In genomic region chr2:4433119-4433518, GRCm38 (mm10) we compare ENCODE assay signal across 17 mouse cellular contexts.
DNase-seq lines count a peak whose midpoint lies in the region; ATAC-seq and TF ChIP-seq lines count a peak whose summit lies in the region.
"Had no signal": no experiment of that assay in that cellular context is flagged by ENCODE, and none has a peak within 500 bp of the region (broad histone marks: within the 10 kb centered on the region; RNA-seq: fewer than 3 reads in every experiment).

No protein-coding gene starts in this region.

- no peak overlapping the region for H3K4me2 ChIP-seq in heart, embryonic 12.5 days
- no peak overlapping the region for H3K4me2 ChIP-seq in liver, embryonic 11.5 days
- no peak overlapping the region for H3K4me2 ChIP-seq in liver, embryonic 12.5 days
- no peak overlapping the region for H3K4me2 ChIP-seq in limb, embryonic 12.5 days
- H3K4me2 ChIP-seq: hindbrain, embryonic 15.5 days; neural tube, embryonic 15.5 days had no signal

- no peak overlapping the region for H3K4me3 ChIP-seq in heart, embryonic 12.5 days
- H3K4me3 ChIP-seq in liver, embryonic 11.5 days (ENCODE audit: low read depth, low read length) = no peak overlapping the region
- no peak overlapping the region for H3K4me3 ChIP-seq in liver, embryonic 12.5 days
- H3K4me3 ChIP-seq in limb, embryonic 12.5 days (replicated peaks) = no peak overlapping the region
- H3K4me3 ChIP-seq: gastrocnemius, adult 2 months; hindbrain, embryonic 15.5 days; neural tube, embryonic 15.5 days had no signal

- ATAC-seq in heart, embryonic 12.5 days (ENCODE audit: insufficient number of reproducible peaks, low FRiP score) = 0 out of 2 replicates have a peak, but pooled peaks have one; percentile 60
- ATAC-seq in liver, embryonic 11.5 days (replicated peaks; ENCODE audit: low FRiP score) = no peak
- no peak for ATAC-seq in liver, embryonic 12.5 days
- no peak for ATAC-seq in limb, embryonic 12.5 days (ENCODE audit: insufficient number of reproducible peaks, insufficient read depth, low FRiP score, low TSS enrichment, low read depth)

- no peak overlapping the region for H3K9ac ChIP-seq in heart, embryonic 12.5 days
- no peak overlapping the region for H3K9ac ChIP-seq in liver, embryonic 11.5 days (ENCODE audit: low read depth, low read length)
- H3K9ac ChIP-seq in liver, embryonic 12.5 days = no peak overlapping the region
- H3K9ac ChIP-seq in limb, embryonic 12.5 days (replicated peaks) = no peak overlapping the region
- H3K9ac ChIP-seq: hindbrain, embryonic 15.5 days; neural tube, embryonic 15.5 days had no signal

- DNase-seq in heart, adult 9 months (ENCODE audit: low spot score in 2 of 2) = no peak
- DNase-seq in liver, embryonic 11.5 days (ENCODE audit: low spot score) = peak; percentile 32
- DNase-seq in brain, embryonic 14.5 days (ENCODE audit: low read depth) = peak; percentile 50
- no peak for DNase-seq in frontal cortex, postnatal 25 days (ENCODE audit: low spot score in 2 of 2)
- no peak for DNase-seq in left cerebral cortex, postnatal 36 days (ENCODE audit: low spot score in 2 of 2)
- DNase-seq: adrenal gland, postnatal 14 days; cerebellum, postnatal 25 days; gastrocnemius, adult 2 months; kidney, adult 9 months; lung, postnatal 14 days; thymus, adult 18-20 months had no signal

- H3K9me3 ChIP-seq in heart, embryonic 12.5 days (replicated peaks) = no peaks in the 10 kb centered on the region
- no peaks in the 10 kb centered on the region for H3K9me3 ChIP-seq in liver, embryonic 11.5 days (ENCODE audit: control insufficient read depth, low read length)
- H3K9me3 ChIP-seq in liver, embryonic 12.5 days (replicated peaks) = no peaks in the 10 kb centered on the region
- H3K9me3 ChIP-seq in limb, embryonic 12.5 days = no peaks in the 10 kb centered on the region
- H3K9me3 ChIP-seq: hindbrain, embryonic 15.5 days; neural tube, embryonic 15.5 days had no signal

- intact Hi-C loops in left cerebral cortex, postnatal 36 days (cut with DNase I) = no loop called here

- 29% methylated on average over 4 of the region's 4 CpGs for WGBS in heart, embryonic 12.5 days
- WGBS in liver, embryonic 11.5 days = 33% methylated on average over 4 of the region's 4 CpGs
- WGBS in liver, embryonic 12.5 days (ENCODE audit: insufficient replicate concordance) = 9% methylated on average over 4 of the region's 4 CpGs
- WGBS in limb, embryonic 12.5 days = 28% methylated on average over 4 of the region's 4 CpGs

- H3K27me3 ChIP-seq in heart, embryonic 12.5 days (replicated peaks) = no peaks in the 10 kb centered on the region
- peaks cover 4% of the 10 kb centered on the region; the same call in 1 of the 2 replicates for H3K27me3 ChIP-seq in liver, embryonic 11.5 days (replicated peaks; ENCODE audit: control insufficient read depth, insufficient read depth, low read length)
- H3K27me3 ChIP-seq in liver, embryonic 12.5 days (replicated peaks) = peaks cover 12% of the 10 kb centered on the region; the same call in 1 of the 2 replicates
- no peaks in the 10 kb centered on the region for H3K27me3 ChIP-seq in limb, embryonic 12.5 days
- H3K27me3 ChIP-seq: CH12.LX; hindbrain, embryonic 15.5 days; neural tube, embryonic 15.5 days had no signal

- peak overlapping the region; percentile 49 for H3K27ac ChIP-seq in heart, embryonic 12.5 days (ENCODE audit: poor library complexity, severe bottlenecking)
- H3K27ac ChIP-seq in liver, embryonic 11.5 days (ENCODE audit: low read depth, low read length) = no peak overlapping the region
- H3K27ac ChIP-seq in liver, embryonic 12.5 days = no peak overlapping the region
- H3K27ac ChIP-seq in limb, embryonic 12.5 days = peak overlapping the region; percentile 57
- H3K27ac ChIP-seq: gastrocnemius, adult 2 months; hindbrain, embryonic 15.5 days; neural tube, embryonic 15.5 days had no signal

- H3K36me3 ChIP-seq in heart, embryonic 12.5 days = no peaks in the 10 kb centered on the region; the same call in 1 of the 2 replicates
- no peaks in the 10 kb centered on the region for H3K36me3 ChIP-seq in liver, embryonic 11.5 days (ENCODE audit: control insufficient read depth, insufficient read depth, low read length)
- no peaks in the 10 kb centered on the region for H3K36me3 ChIP-seq in liver, embryonic 12.5 days
- H3K36me3 ChIP-seq in limb, embryonic 12.5 days = peaks cover 58% of the 10 kb centered on the region
- H3K36me3 ChIP-seq: hindbrain, embryonic 15.5 days; neural tube, embryonic 15.5 days had no signal

- TF ChIP-seq CTCF in brain, embryonic 14.5 days (IDR thresholded peaks at IDR 0.05; ENCODE audit: borderline replicate concordance, extremely low read depth, insufficient read depth, insufficient read length) = no peak

- peaks cover 52% of the 10 kb centered on the region for H3K4me1 ChIP-seq in heart, embryonic 12.5 days (replicated peaks)
- no peaks in the 10 kb centered on the region; the same call in 1 of the 2 replicates for H3K4me1 ChIP-seq in liver, embryonic 11.5 days (replicated peaks; ENCODE audit: control insufficient read depth, insufficient read depth, low read length)
- peaks cover 5% of the 10 kb centered on the region for H3K4me1 ChIP-seq in liver, embryonic 12.5 days
- H3K4me1 ChIP-seq in limb, embryonic 12.5 days (replicated peaks) = peaks cover 74% of the 10 kb centered on the region

- no peak for TF ChIP-seq POLR2A in brain, embryonic 14.5 days (IDR thresholded peaks at IDR 0.05; ENCODE audit: borderline replicate concordance, extremely low read depth, insufficient read depth, insufficient read length, poor library complexity, severe bottlenecking)

Comparison
In these comparisons a context has a peak if more than half of its experiments do, and no peak if none do; other contexts are left out.
1. H3K27ac ChIP-seq: peak in heart, embryonic 12.5 days (single experiment) and limb, embryonic 12.5 days (single experiment); none in liver, embryonic 11.5 days (single experiment) and liver, embryonic 12.5 days (single experiment).
2. DNase-seq: peak in liver, embryonic 11.5 days (single experiment) and brain, embryonic 14.5 days (single experiment); none in heart, adult 9 months (0 of 2), frontal cortex, postnatal 25 days (0 of 2) and left cerebral cortex, postnatal 36 days (0 of 2).